In the genomic region with DNA sequence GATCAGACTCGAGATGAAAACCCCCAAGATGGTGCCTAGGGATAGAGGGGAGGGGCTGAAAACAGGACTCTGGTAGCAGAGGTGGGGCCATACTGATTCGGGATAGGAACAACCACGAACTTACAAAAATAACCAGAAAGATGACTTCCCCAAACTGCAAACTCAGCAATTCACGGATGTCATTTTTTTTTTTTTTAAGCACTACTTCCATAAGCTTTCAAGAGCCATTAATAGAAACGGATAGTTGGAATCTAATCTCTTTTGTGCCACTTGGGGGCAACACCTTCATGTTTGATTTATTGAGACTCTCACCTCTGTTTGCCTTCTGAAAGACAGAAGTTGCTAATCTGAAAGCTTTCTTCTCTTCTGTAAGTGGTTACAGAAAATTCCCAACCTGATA, we compare ENCODE assay signal across 11 mouse cellular contexts.
A peak's percentile ranks its signal among the peaks of the same experiment; 100 is the strongest.
DNase-seq lines count a peak whose midpoint lies in the region; ATAC-seq and TF ChIP-seq lines count a peak whose summit lies in the region.
"Had no signal": no experiment of that assay in that cellular context is flagged by ENCODE, and none has a peak within 500 bp of the region (broad histone marks: within the 10 kb centered on the region; RNA-seq: fewer than 3 reads in every experiment).

No protein-coding gene starts in this region.

- H3K4me3 ChIP-seq in heart, embryonic 11.5 days (ENCODE audit: low read depth, low read length): no peak overlapping the region
- no peak overlapping the region for H3K4me3 ChIP-seq in left cerebral cortex, adult 2 months
- no peak overlapping the region for H3K4me3 ChIP-seq in MEL (ENCODE audit: control insufficient read depth in 1 of 2, insufficient read depth in 1 of 2, low read depth in 2 of 2, low read length in 2 of 2)
- H3K4me3 ChIP-seq: intestine, embryonic 15.5 days; limb, embryonic 13.5 days; neural tube, embryonic 12.5 days had no signal

- no peaks in the 10 kb centered on the region for H3K27me3 ChIP-seq in heart, embryonic 11.5 days (ENCODE audit: control insufficient read depth, insufficient read depth, low read length)
- H3K27me3 ChIP-seq in MEL (ENCODE audit: control insufficient read depth in 1 of 2, insufficient read depth in 2 of 2, low read length in 2 of 2): no peaks in the 10 kb centered on the region
- H3K27me3 ChIP-seq: intestine, embryonic 15.5 days; neural tube, embryonic 12.5 days had no signal

- TF ChIP-seq CTCF in left cerebral cortex, adult 2 months (IDR thresholded peaks at IDR 0.05): peak; percentile 45
- peak in 1 of 3 experiments; percentile 53; a peak in 2 of 6 replicates for TF ChIP-seq CTCF in MEL (IDR thresholded peaks at IDR 0.05 in 2 of 3, conservative IDR thresholded peaks at IDR 0.05 in 1 of 3; ENCODE audit: control insufficient read depth in 1 of 3, insufficient read depth in 1 of 3, low read depth in 2 of 3, low read length in 3 of 3, poor library complexity in 1 of 3, severe bottlenecking in 1 of 3)

- no peaks in the 10 kb centered on the region for H3K79me2 ChIP-seq in MEL (ENCODE audit: control insufficient read depth, insufficient read depth, low read length, poor library complexity)

- peak; percentile 9 to 11 for DNase-seq in heart, adult 18-20 months
- no peak for DNase-seq in left cerebral cortex, adult 2 months (ENCODE audit: extremely low spot score in 1 of 2, low spot score in 2 of 2)
- DNase-seq in left cerebral cortex, postnatal 36 days (ENCODE audit: low spot score in 2 of 2): no peak
- DNase-seq in MEL (ENCODE audit: low read depth, low spot score): peak; percentile 37
- peak; percentile 10 for DNase-seq in heart, postnatal 4 days
- no peak for DNase-seq in thymus, postnatal 4 days
- no peak for DNase-seq in spleen, postnatal 4 days (ENCODE audit: low spot score in 2 of 2)

- no peak overlapping the region for H3K27ac ChIP-seq in heart, embryonic 11.5 days (ENCODE audit: low read depth, low read length)
- H3K27ac ChIP-seq in left cerebral cortex, adult 2 months: no peak overlapping the region
- no peak overlapping the region for H3K27ac ChIP-seq in MEL (ENCODE audit: control insufficient read depth, low read depth, low read length)
- H3K27ac ChIP-seq: intestine, embryonic 15.5 days; limb, embryonic 13.5 days; neural tube, embryonic 12.5 days had no signal

- H3K36me3 ChIP-seq in heart, embryonic 11.5 days (ENCODE audit: control insufficient read depth, insufficient read depth, low read length): no peaks in the 10 kb centered on the region
- no peaks in the 10 kb centered on the region for H3K36me3 ChIP-seq in MEL (ENCODE audit: control insufficient read depth in 1 of 2, insufficient read depth in 2 of 2, low read length in 2 of 2)
- H3K36me3 ChIP-seq: intestine, embryonic 15.5 days; limb, embryonic 13.5 days; neural tube, embryonic 12.5 days had no signal

- no peak for TF ChIP-seq POLR2A in MEL (IDR thresholded peaks at IDR 0.05; ENCODE audit: control insufficient read depth in 1 of 2, insufficient read depth in 1 of 2, low read depth in 1 of 2, low read length in 2 of 2, poor library complexity in 1 of 2)

- ATAC-seq in heart, embryonic 11.5 days (replicated peaks; ENCODE audit: insufficient number of reproducible peaks, low FRiP score, low TSS enrichment): no peak

- WGBS in heart, embryonic 11.5 days (ENCODE audit: insufficient replicate concordance): 44% methylated on average over 5 of the region's 5 CpGs

- H3K4me1 ChIP-seq in heart, embryonic 11.5 days (ENCODE audit: control insufficient read depth, insufficient read depth, low read length): no peaks in the 10 kb centered on the region; the same call in 1 of the 2 replicates
- H3K4me1 ChIP-seq in MEL (ENCODE audit: control insufficient read depth in 1 of 2, insufficient read depth in 2 of 2, low read length in 2 of 2): no peaks in the 10 kb centered on the region; a peak in 1 of 4 replicates

- intact Hi-C loops in left cerebral cortex, adult 2 months (cut with DNase I): no loop called here
- intact Hi-C loops in left cerebral cortex, postnatal 36 days (cut with DNase I): loop anchor here (5.0 kb wide), 1 partner anchor 247 kb away; no protein-coding TSS in a partner anchor

- TF ChIP-seq EP300 in MEL (IDR thresholded peaks at IDR 0.05; ENCODE audit: low read depth in 1 of 2, low read length in 2 of 2): no peak

- H3K4me2 ChIP-seq in heart, embryonic 11.5 days: no peak overlapping the region
- H3K4me2 ChIP-seq: intestine, embryonic 15.5 days; limb, embryonic 13.5 days; neural tube, embryonic 12.5 days had no signal

- no peaks in the 10 kb centered on the region for H3K9me3 ChIP-seq in heart, embryonic 11.5 days (replicated peaks; ENCODE audit: control insufficient read depth, low read length)
- H3K9me3 ChIP-seq in MEL (replicated peaks; ENCODE audit: insufficient read depth, low read length): no peaks in the 10 kb centered on the region
- H3K9me3 ChIP-seq: intestine, embryonic 15.5 days; limb, embryonic 13.5 days; neural tube, embryonic 12.5 days had no signal

- no peak overlapping the region for H3K9ac ChIP-seq in heart, embryonic 11.5 days (ENCODE audit: low read depth, low read length)
- H3K9ac ChIP-seq in MEL (ENCODE audit: control insufficient read depth, low read depth, low read length, poor library complexity, severe bottlenecking): no peak overlapping the region
- H3K9ac ChIP-seq: intestine, embryonic 15.5 days; limb, embryonic 13.5 days; neural tube, embryonic 12.5 days had no signal

- TF ChIP-seq RAD21 in MEL (IDR thresholded peaks at IDR 0.05; ENCODE audit: low read depth, low read length): peak; percentile 66

TF ChIP-seq in MEL, 35 proteins besides CTCF, POLR2A, EP300 and RAD21:
- TF ChIP-seq SMC3 (IDR thresholded peaks at IDR 0.05; ENCODE audit: low read depth, low read length): peak; percentile 66
- peak; percentile 95 for TF ChIP-seq MAFK (IDR thresholded peaks at IDR 0.05; ENCODE audit: borderline replicate concordance, low read depth, low read length)
- TF ChIP-seq RCOR1 (IDR thresholded peaks at IDR 0.05; ENCODE audit: low read depth, low read length): no peak
- TF ChIP-seq ZC3H11A (IDR thresholded peaks at IDR 0.05; ENCODE audit: low read depth, low read length): peak; percentile 62
- peak; percentile 81 for TF ChIP-seq ZNF384 (IDR thresholded peaks at IDR 0.05; ENCODE audit: low read depth, low read length)
TF ChIP-seq in MEL: peak in this region for 4.

Comparison
In these comparisons a context has a peak if more than half of its experiments do, and no peak if none do; other contexts are left out.
1. DNase-seq: peak in heart, adult 18-20 months (2 of 2), MEL (single experiment) and heart, postnatal 4 days (single experiment); none in left cerebral cortex, adult 2 months (0 of 2), left cerebral cortex, postnatal 36 days (0 of 2), thymus, postnatal 4 days (single experiment) and spleen, postnatal 4 days (0 of 2).